Mouse (Mus musculus): ENCODE measurements at regions not wholly inside any gene's neighbourhood (a gene's known extent, or its start where the extent isn't known, plus 50 kb on each side); places are given as distances from the start of the nearest gene placed in this dataset.

DNA sequence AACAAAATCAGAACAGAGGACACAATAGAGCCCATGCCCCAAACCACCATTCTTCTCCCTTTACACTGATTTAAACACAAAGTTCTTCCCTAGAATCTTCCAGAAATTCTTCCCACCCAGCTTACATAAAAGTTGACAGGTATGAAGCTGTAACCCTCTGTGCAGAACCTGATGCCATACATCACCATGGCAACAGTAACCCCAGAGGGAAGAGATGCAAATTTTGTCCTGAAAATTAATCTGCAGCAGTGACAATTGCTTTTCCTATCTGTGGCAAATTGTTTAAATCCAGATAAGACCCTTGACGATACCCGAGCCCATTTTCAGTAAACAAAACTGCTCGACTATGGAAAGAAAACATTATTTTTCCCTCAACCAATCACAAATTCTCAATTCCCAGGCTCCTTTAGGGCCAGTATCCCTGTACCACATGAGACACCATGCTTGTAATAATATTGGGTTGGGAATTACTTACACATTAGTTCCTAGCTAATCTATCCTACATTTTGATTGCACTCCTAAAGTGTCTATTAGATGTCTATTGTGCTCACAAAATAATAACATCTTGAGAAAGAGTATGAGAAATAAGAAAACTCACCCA lies 52.6 kb upstream of the Wdr72 start:
- WGBS = 61% methylated on average over 3 of the region's 3 CpGs
- no peaks in the 10 kb centered on the region for H3K36me3 ChIP-seq (ENCODE audit: control insufficient read depth, insufficient read depth, low read length)
- no peak overlapping the region for H3K27ac ChIP-seq (ENCODE audit: insufficient read depth, low read depth, low read length)
- TF ChIP-seq POLR2A (IDR thresholded peaks at IDR 0.05; ENCODE audit: low read depth, low read length) (no peak), CTCF (conservative IDR thresholded peaks at IDR 0.05; ENCODE audit: insufficient read depth, insufficient read length, low read depth, low read length) (no peak)
- H3K27me3 ChIP-seq (replicated peaks; ENCODE audit: control insufficient read depth, insufficient read depth, low read length) = no peaks in the 10 kb centered on the region
- no peak overlapping the region for H3K4me3 ChIP-seq (ENCODE audit: insufficient read depth, low read depth, low read length)
- no peaks in the 10 kb centered on the region; the same call in 1 of the 2 replicates for H3K4me1 ChIP-seq (ENCODE audit: control insufficient read depth, insufficient read depth, low read length)
- DNase-seq = no peak

DNA sequence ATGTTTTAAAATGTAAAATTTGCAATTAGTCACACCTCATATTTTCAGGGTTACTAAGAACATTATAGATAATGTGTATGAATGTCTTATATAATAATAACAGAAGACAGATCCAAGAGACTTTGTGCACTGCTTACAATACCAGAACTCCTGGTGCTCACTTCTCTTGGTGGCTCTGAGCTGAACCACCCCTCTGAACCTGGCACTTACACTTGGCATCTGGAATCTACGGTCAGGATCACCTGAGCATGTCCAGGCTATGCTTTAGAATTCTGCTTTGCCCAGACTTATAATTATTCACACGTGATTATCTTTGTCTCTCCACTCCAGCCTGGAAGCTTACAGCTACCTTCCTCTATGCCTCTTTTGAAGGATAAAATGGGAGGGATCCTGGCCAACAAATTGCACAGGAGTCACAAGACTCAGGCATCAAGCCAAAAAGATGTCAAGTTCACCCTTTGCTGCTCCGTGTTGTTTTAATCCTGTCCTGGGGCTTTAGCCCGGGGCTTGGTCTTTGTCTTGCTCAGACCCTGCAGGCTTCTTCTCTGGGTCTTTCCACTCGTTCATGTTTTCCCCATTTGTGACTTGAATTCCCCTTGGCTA lies 51.8 kb upstream of the Wdr72 start:
- Histone ChIP-seq H3K27me3 (replicated peaks; ENCODE audit: control insufficient read depth, insufficient read depth, low read length) (no peaks in the 10 kb centered on the region), H3K27ac (ENCODE audit: insufficient read depth, low read depth, low read length) (no peak overlapping the region), H3K36me3 (ENCODE audit: control insufficient read depth, insufficient read depth, low read length) (no peaks in the 10 kb centered on the region), H3K4me1 (ENCODE audit: control insufficient read depth, insufficient read depth, low read length) (no peaks in the 10 kb centered on the region; the same call in 1 of the 2 replicates), H3K4me3 (ENCODE audit: insufficient read depth, low read depth, low read length) (no peak overlapping the region)
- peak; percentile 71 for DNase-seq
- 29% methylated on average over 5 of the region's 5 CpGs for WGBS
- TF ChIP-seq CTCF (conservative IDR thresholded peaks at IDR 0.05; ENCODE audit: insufficient read depth, insufficient read length, low read depth, low read length) = no peak
- no peak for TF ChIP-seq POLR2A (IDR thresholded peaks at IDR 0.05; ENCODE audit: low read depth, low read length)

Measured in kidney, adult 2 months (tissue).